27 mouse cellular contexts compared by ENCODE assay signal in the genomic region with DNA sequence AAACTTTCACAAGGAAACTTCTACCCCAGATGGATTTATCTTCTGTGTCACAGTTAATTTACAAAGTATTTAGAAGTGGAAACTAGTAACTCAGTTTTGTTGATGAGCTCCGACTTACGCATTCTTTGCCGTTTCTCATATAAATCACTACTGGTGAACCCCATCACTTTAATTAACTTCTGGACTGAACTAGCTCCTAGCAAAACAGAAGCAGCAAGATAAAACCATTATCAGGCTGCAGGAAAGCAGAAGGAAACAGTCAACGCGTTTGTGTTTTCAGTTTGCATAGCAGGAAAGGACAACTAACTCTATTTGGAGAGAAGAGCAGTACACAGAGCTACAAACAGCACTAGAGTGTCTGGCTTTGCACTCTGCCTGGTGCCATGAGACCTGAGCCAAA.
DNase-seq lines count a peak whose midpoint lies in the region; ATAC-seq and TF ChIP-seq lines count a peak whose summit lies in the region.
"Had no signal": no experiment of that assay in that cellular context is flagged by ENCODE, and none has a peak within 500 bp of the region (broad histone marks: within the 10 kb centered on the region; RNA-seq: fewer than 3 reads in every experiment).

No protein-coding gene starts in this region.

- H3K27me3 ChIP-seq in intestine, embryonic 14.5 days (replicated peaks; ENCODE audit: control insufficient read depth, insufficient read depth, low read length), result no peaks in the 10 kb centered on the region
- no peaks in the 10 kb centered on the region for H3K27me3 ChIP-seq in intestine, postnatal 0 days (replicated peaks; ENCODE audit: control insufficient read depth, insufficient read depth, low read length)
- no peaks in the 10 kb centered on the region for H3K27me3 ChIP-seq in kidney, embryonic 14.5 days (ENCODE audit: control insufficient read depth, insufficient read depth, low read length)
- no peaks in the 10 kb centered on the region for H3K27me3 ChIP-seq in kidney, postnatal 0 days (ENCODE audit: insufficient read depth, low read length)
- H3K27me3 ChIP-seq in intestine, embryonic 16.5 days (replicated peaks; ENCODE audit: control insufficient read depth, insufficient read depth, low read length), result no peaks in the 10 kb centered on the region
- H3K27me3 ChIP-seq: CH12.LX; forebrain, embryonic 13.5 days; heart, embryonic 12.5 days; heart, embryonic 15.5 days; hindbrain, embryonic 13.5 days had no signal

- 0 out of 2 replicates have a peak, but pooled peaks cover 5% of the 10 kb centered on the region for H3K4me1 ChIP-seq in intestine, embryonic 14.5 days (replicated peaks; ENCODE audit: control insufficient read depth, insufficient read depth, low read length)
- no peaks in the 10 kb centered on the region for H3K4me1 ChIP-seq in intestine, postnatal 0 days (replicated peaks; ENCODE audit: control insufficient read depth, insufficient read depth, low read length)
- no peaks in the 10 kb centered on the region for H3K4me1 ChIP-seq in kidney, embryonic 14.5 days (ENCODE audit: control insufficient read depth, insufficient read depth, low read length)
- no peaks in the 10 kb centered on the region for H3K4me1 ChIP-seq in kidney, postnatal 0 days (replicated peaks; ENCODE audit: insufficient read depth, low read length)
- H3K4me1 ChIP-seq in intestine, embryonic 16.5 days (ENCODE audit: control insufficient read depth, insufficient read depth, low read length), result no peaks in the 10 kb centered on the region
- H3K4me1 ChIP-seq: forebrain, embryonic 13.5 days; heart, embryonic 12.5 days; heart, embryonic 15.5 days; hindbrain, embryonic 10.5 days; hindbrain, embryonic 13.5 days had no signal

- 24% methylated on average over 5 of the region's 5 CpGs for WGBS in intestine, embryonic 14.5 days
- WGBS in intestine, postnatal 0 days, result 40% methylated on average over 5 of the region's 5 CpGs
- 15% methylated on average over 5 of the region's 5 CpGs for WGBS in kidney, embryonic 14.5 days
- WGBS in kidney, postnatal 0 days, result 19% methylated on average over 5 of the region's 5 CpGs
- 44% methylated on average over 5 of the region's 5 CpGs for whole genome bisulfite sequencing in intestine, embryonic 16.5 days

- H3K4me2 ChIP-seq in intestine, embryonic 14.5 days (ENCODE audit: low read length), result no peak overlapping the region
- H3K4me2 ChIP-seq in intestine, postnatal 0 days (replicated peaks; ENCODE audit: low read depth), result no peak overlapping the region
- no peak overlapping the region for H3K4me2 ChIP-seq in kidney, embryonic 14.5 days (replicated peaks; ENCODE audit: low read depth, low read length)
- no peak overlapping the region for H3K4me2 ChIP-seq in kidney, postnatal 0 days (ENCODE audit: low read length)
- no peak overlapping the region for H3K4me2 ChIP-seq in intestine, embryonic 16.5 days (ENCODE audit: low read depth, low read length)
- H3K4me2 ChIP-seq: forebrain, embryonic 13.5 days; heart, embryonic 12.5 days; heart, embryonic 15.5 days; hindbrain, embryonic 13.5 days had no signal

- no peak for TF ChIP-seq CTCF in intestine, postnatal 0 days (IDR thresholded peaks at IDR 0.05; ENCODE audit: low read depth)
- no peak for TF ChIP-seq CTCF in kidney, postnatal 0 days (IDR thresholded peaks at IDR 0.05; ENCODE audit: low read depth)

- H3K27ac ChIP-seq in intestine, embryonic 14.5 days (ENCODE audit: low read depth), result peak overlapping the region; percentile 72
- H3K27ac ChIP-seq in intestine, postnatal 0 days (ENCODE audit: low read depth, low read length), result no peak overlapping the region
- peak overlapping the region; percentile 69; the same call in 1 of the 2 replicates for H3K27ac ChIP-seq in kidney, embryonic 14.5 days (ENCODE audit: low read depth, low read length)
- H3K27ac ChIP-seq in kidney, postnatal 0 days, result peak overlapping the region; percentile 77
- peak overlapping the region; percentile 61; the same call in 1 of the 2 replicates for H3K27ac ChIP-seq in intestine, embryonic 16.5 days (ENCODE audit: low read length)
- H3K27ac ChIP-seq: forebrain, embryonic 10.5 days; forebrain, embryonic 13.5 days; heart, embryonic 15.5 days; hindbrain, embryonic 10.5 days; hindbrain, embryonic 13.5 days had no signal

- no peak overlapping the region for H3K4me3 ChIP-seq in intestine, embryonic 14.5 days (ENCODE audit: low read depth, low read length)
- H3K4me3 ChIP-seq in intestine, postnatal 0 days (ENCODE audit: low read depth, low read length), result no peak overlapping the region
- H3K4me3 ChIP-seq in kidney, embryonic 14.5 days (ENCODE audit: low read length), result no peak overlapping the region
- H3K4me3 ChIP-seq in kidney, postnatal 0 days (replicated peaks; ENCODE audit: low read depth, low read length), result no peak overlapping the region
- no peak overlapping the region for H3K4me3 ChIP-seq in intestine, embryonic 16.5 days (ENCODE audit: low read length)
- H3K4me3 ChIP-seq: forebrain, embryonic 10.5 days; forebrain, embryonic 13.5 days; heart, embryonic 12.5 days; heart, embryonic 15.5 days; hindbrain, embryonic 10.5 days; hindbrain, embryonic 13.5 days had no signal

- H3K9me3 ChIP-seq in intestine, embryonic 14.5 days (ENCODE audit: control insufficient read depth, low read length), result no peaks in the 10 kb centered on the region
- no peaks in the 10 kb centered on the region for H3K9me3 ChIP-seq in intestine, postnatal 0 days (ENCODE audit: control insufficient read depth)
- H3K9me3 ChIP-seq in kidney, embryonic 14.5 days (ENCODE audit: control insufficient read depth, low read length), result no peaks in the 10 kb centered on the region
- H3K9me3 ChIP-seq in kidney, postnatal 0 days (replicated peaks; ENCODE audit: low read length), result no peaks in the 10 kb centered on the region
- no peaks in the 10 kb centered on the region for H3K9me3 ChIP-seq in intestine, embryonic 16.5 days (ENCODE audit: control insufficient read depth, low read length)
- H3K9me3 ChIP-seq: forebrain, embryonic 10.5 days; forebrain, embryonic 13.5 days; G1E; heart, embryonic 12.5 days; heart, embryonic 15.5 days; hindbrain, embryonic 10.5 days; hindbrain, embryonic 13.5 days had no signal

- DNase-seq in intestine, embryonic 14.5 days (ENCODE audit: low spot score), result no peak
- no peak for DNase-seq in kidney, postnatal 14 days
- DNase-seq in kidney, postnatal 0 days (ENCODE audit: low spot score), result peak; percentile 91
- DNase-seq in kidney, adult 11 months, result no peak
- DNase-seq: adrenal gland, postnatal 10 days; adrenal gland, postnatal 36 days; B cell, adult 2 months; cerebellum, adult 18-20 months; cerebellum, adult 9-10 months; cerebellum, postnatal 14 days; gastrocnemius, postnatal 10 days; gastrocnemius, postnatal 36 days; heart, postnatal 10 days; heart, postnatal 36 days had no signal

- H3K36me3 ChIP-seq in intestine, embryonic 14.5 days (ENCODE audit: control insufficient read depth, insufficient read depth, low read length), result no peaks in the 10 kb centered on the region
- no peaks in the 10 kb centered on the region for H3K36me3 ChIP-seq in intestine, postnatal 0 days (ENCODE audit: control insufficient read depth, insufficient read depth)
- no peaks in the 10 kb centered on the region for H3K36me3 ChIP-seq in kidney, embryonic 14.5 days (ENCODE audit: control insufficient read depth, insufficient read depth, low read length)
- no peaks in the 10 kb centered on the region for H3K36me3 ChIP-seq in kidney, postnatal 0 days (ENCODE audit: insufficient read depth, low read length)
- H3K36me3 ChIP-seq in intestine, embryonic 16.5 days (ENCODE audit: control insufficient read depth, insufficient read depth, low read length), result no peaks in the 10 kb centered on the region
- H3K36me3 ChIP-seq: forebrain, embryonic 10.5 days; G1E; heart, embryonic 12.5 days; heart, embryonic 15.5 days; hindbrain, embryonic 10.5 days; hindbrain, embryonic 13.5 days had no signal

- ATAC-seq in intestine, embryonic 14.5 days (replicated peaks; ENCODE audit: low FRiP score, low TSS enrichment, low read depth), result no peak
- ATAC-seq in intestine, postnatal 0 days, result no peak
- peak; percentile 43; the same call in 1 of the 2 replicates for ATAC-seq in kidney, embryonic 14.5 days (ENCODE audit: low FRiP score, low TSS enrichment)
- no peak for ATAC-seq in kidney, postnatal 0 days (replicated peaks; ENCODE audit: low FRiP score, low read depth)
- ATAC-seq in intestine, embryonic 16.5 days, result peak; percentile 28; the same call in 1 of the 2 replicates
- ATAC-seq: forebrain, embryonic 13.5 days; forebrain, embryonic 16.5 days; Patski had no signal

- H3K9ac ChIP-seq in intestine, embryonic 14.5 days (ENCODE audit: low read length), result no peak overlapping the region
- no peak overlapping the region for H3K9ac ChIP-seq in intestine, postnatal 0 days (ENCODE audit: low read depth, low read length)
- no peak overlapping the region for H3K9ac ChIP-seq in kidney, embryonic 14.5 days (ENCODE audit: low read depth, low read length)
- H3K9ac ChIP-seq in kidney, postnatal 0 days (ENCODE audit: low read depth, low read length), result no peak overlapping the region
- no peak overlapping the region for H3K9ac ChIP-seq in intestine, embryonic 16.5 days (ENCODE audit: low read depth, low read length)
- H3K9ac ChIP-seq: forebrain, embryonic 13.5 days; heart, embryonic 12.5 days; heart, embryonic 15.5 days; hindbrain, embryonic 13.5 days had no signal

Comparison
In these comparisons a context has a peak if more than half of its experiments do, and no peak if none do; other contexts are left out.
1. ATAC-seq: peak in kidney, embryonic 14.5 days (single experiment) and intestine, embryonic 16.5 days (single experiment); none in intestine, embryonic 14.5 days (single experiment), intestine, postnatal 0 days (single experiment) and kidney, postnatal 0 days (single experiment).